Mouse (Mus musculus) ovary, postnatal 36 days (tissue): Measurements from ENCODE around the gene Tgfbr3l.

Experiments
- DNase-seq: peaks from one replicate; pipeline ENCODE4 v3.0.0; 2022; ENCODE audit warnings: low spot score, mixed read lengths

Gene Tgfbr3l

DNA sequence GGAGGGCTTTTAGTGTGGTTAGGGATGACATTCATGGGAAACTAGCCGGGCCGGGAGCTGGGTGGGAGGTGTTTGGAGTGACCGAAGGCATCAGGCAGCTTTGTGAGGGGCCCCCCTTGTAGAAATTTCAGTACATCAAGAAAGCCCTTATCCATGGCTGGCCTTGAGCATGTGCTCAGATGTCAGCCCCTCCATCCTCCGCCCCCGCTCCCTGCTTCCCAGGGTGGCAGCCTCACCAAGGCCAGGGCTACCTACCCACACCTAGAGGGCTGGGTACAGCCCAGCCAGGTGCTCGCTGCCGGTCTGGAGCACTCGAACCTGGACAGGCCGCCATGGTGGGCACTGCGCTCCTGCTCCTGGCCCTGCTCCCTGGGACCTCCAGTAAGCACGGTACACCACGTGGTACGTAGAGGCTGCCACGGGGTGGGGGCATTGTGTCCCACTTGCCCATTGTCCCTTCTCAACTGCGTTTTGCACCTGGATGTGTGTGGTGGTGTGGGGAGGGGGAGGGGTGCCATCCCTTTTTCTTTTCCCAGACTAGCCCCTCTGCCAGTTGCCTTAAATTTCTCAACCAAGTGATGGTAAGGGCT is at the start of gene Tgfbr3l:
Tgfbr3l (plus strand) TSS at position 264 of the 590 bp plus-strand sequence.
- peak; percentile 54 for DNase-seq

DNA sequence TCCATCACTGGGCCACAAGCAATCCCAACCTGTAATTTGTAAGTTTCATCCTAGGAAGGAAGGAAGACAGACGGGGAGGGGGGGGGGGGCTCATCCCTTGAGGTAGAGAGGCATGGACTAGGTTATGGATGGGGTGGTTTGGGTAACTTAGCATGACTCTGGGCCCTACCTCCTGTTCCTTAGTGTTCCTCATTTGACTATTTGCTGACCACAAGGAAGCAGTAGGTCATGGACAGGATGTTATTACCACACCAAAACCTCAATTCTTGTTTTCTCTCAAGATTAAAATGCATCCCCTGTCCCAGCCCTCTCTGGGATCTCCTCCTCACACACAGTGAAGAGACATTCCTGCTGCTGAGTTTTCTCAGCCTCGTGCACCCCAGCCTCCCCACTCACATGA is 46.7 kb upstream of the Tgfbr3l start:
- no peak for DNase-seq

DNA sequence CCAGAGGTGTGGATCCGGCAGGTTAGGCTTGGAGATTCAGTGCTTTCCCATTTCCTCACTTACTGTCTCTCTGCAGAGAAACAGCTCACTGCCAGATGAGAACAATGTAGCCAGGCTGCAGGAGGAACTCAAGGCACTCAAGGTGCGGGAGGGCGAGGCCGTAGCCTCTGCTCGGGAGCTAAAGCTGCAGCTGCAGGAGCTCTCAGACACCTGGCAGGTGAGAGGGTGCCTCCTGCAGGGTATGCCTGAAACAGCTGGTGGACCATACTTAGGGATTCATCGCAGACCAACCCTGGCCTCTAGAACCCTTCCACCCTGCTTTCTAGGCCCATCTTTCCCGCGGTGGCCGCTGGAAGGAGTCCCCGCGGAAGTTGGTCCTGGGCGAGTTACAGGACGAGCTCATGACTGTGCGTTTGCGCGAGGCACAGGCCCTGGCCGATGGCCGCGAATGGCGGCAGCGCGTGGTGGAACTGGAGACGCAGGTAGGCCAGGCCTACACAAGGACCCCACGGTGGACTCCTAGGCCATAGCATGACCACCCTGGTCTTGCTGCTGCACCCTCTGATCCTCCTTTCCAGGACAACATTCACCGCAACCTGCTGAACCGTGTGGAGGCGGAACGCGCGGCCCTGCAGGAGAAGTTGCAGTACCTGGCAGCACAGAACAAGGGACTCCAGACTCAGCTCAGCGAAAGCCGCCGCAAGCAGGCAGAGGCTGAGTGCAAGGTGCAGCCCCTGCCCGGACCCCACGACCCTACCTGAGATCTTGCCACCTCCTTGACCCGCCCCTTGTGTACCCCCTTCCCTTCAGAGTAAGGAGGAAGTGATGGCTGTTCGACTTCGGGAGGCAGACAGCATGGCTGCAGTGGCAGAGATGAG is 42.5 kb upstream of the Tgfbr3l start:
- no peak for DNase-seq

DNA sequence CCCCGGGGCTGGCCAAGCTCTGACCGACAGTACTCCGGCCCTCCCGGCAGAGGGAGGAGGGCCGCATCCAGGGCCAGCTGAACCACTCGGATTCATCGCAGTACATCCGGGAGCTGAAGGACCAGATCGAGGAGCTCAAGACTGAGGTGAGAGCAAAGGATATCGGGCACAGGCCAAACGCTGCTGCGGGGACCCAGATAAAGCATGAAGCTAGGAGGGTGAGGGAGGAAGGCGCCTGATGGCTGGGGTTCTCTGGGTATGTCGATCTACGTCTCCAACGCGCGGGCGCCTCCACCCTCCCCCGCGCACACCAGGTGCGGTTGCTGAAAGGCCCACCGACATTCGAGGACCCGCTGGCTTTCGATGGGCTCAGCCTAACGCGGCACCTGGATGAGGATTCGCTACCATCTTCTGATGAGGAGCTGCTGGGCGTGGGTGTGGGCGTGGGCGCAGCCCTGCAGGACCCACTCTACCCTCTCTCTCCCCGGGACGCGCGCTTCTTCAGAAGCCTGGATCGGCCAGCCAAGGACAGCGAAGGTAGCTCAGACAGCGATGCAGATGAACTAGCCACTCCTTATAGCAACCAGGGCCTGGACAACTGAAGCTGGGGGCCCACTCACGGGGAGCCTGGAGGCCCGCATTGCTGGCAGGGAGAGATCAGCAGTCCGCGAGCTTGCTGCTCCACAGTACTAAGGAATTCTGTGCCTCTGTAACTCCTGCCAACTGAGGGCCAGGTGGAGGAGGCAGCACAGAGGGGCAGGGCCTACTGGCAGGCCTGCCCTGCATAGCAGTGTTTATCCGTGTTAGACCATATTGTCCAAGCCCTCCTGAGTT is 41.6 kb upstream of the Tgfbr3l start:
- DNase-seq, result no peak

DNA sequence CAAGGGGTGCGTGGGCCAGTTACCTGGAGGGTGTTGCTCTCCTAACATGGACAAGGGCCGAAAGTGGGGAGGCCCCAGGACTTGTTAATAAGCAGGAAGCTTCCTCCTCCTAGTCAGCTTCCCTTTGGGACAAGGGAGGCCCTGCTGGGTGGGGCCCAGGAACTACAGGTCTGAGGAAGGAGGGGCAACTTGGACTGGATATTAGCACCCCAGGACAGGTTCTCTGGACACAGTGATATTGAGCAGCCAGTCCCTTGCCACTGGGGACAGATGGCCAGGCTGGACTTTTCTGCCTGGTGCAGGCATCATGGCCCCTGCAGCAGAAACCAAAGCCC is 41.0 kb upstream of the Tgfbr3l start:
- DNase-seq, result no peak

DNA sequence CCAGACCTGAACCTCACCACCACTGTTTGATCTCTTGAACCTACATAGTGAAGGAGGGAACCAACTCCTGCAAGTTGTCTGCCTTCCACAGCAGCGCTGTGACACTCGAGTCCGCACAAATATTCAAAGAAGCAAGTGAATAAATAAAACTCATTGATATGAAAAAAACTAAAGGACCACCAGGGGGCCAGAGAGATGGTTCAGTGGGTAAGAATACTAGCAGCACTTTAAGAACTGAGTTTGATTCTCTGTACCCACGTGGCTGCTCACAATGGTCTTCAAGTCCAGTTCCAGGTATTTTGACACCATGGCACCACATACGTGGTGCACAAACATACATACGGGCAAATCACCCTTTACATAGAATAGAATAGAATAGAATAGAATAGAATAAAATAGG is 36.9 kb upstream of the Tgfbr3l start:
- no peak for DNase-seq

DNA sequence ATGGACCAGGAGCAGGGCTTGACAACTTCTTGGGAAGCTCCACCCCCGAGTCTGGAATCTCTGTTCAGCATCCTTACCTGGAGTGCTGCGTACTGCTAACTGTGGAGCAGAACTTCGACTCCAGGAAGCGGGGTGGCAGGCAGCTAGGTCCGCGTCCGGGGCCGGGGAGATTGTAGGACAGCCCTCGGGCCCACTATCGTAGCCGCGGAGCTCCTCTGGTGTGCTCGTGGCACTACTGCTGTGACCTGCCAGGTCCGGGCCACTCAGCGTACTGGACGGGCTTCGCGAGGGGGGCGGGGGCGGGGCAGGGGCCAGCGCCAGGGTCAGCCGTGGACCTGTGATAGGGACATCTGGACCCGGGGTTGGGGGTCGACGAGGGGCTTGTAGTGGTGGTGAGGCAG is 35.2 kb upstream of the Tgfbr3l start:
- peak; percentile 32 for DNase-seq

DNA sequence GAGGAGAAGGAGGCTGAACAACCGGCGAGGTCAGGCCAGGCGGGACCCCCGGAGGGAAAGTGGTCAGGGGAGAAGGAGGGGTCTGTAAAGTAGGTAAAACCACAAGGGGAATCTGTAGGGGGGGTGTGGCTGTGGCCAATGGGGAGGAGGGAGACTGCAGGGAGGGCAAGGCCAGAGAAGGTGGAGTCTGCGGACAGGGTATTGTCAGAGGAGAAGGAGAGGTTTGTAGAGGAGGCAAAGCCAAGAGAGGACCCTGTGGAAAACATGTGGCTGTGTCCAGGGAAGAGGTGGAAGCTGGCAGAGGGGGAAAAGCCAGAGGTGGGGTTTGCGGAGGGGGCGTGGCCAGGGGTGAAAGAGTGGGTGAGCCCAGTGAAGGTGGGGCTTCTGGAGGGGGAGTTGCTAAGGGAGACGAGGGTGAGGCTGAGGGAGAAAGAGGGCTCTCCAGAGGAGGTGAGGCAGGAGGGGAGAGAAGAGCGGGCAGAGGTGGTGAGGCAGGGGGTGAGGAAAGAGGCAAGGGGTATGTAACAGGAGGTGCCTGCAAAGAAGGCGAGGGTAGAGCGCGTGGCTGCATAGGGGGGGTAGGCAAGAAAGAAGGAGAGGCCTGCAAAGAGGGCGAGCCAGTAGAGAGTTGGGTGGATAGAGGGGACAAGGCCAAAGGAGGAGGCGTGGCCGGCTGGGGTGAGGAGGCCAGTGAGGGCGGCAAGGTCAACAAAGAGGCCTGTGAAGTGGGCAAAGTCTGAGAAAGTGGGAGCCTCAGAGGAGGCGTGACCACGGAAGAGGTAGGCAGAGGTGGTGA is 34.6 kb upstream of the Tgfbr3l start:
- DNase-seq, result peak; percentile 79

DNA sequence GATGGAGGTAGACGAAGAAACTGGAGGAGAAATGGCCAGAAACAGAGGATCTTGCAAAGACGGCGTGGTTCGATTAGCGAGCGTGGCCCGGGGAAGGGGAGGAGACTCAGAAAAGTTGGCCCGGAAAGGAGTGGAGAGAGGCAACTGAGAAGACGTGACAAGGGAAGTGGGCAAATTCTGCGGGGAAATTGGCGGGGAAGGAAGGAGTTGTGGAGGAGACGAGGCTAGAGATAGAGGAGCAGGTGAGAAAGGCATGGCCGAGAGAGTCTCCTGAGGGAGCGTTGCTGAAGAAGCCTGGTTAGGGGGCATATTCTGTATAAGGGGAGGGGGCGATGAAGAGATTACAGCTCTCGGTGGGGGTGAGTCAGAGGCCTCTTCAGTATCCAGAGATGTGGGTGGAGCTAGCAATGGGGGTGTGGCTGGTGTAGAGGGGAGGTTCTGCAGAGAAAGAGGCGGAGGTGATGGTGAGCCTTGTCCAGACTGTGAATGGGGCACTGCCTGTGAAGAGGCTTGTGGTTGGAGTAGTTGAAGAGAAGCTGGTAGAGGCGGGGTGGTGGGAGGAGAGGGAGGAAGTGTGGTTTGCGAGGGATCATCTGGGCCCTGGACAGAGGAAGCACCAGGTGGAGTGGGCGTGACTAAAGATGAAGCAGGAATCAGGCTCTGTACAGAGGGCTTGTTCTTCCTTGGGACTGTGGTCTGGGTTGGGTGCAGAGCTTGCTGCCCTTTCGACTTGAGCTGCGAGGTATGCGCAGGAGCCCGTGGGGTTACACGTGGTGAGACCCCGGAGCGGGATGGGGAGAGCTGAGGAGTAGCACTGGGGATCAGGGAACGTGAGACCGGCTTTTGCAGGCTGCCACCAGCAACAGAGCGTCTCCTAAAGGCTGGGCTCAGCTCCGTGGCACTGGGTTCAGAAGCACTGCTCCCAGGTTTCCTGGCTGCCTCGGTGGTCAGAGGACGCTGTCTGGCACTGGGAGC is 33.7 kb upstream of the Tgfbr3l start:
- DNase-seq, result peak; percentile 57

DNA sequence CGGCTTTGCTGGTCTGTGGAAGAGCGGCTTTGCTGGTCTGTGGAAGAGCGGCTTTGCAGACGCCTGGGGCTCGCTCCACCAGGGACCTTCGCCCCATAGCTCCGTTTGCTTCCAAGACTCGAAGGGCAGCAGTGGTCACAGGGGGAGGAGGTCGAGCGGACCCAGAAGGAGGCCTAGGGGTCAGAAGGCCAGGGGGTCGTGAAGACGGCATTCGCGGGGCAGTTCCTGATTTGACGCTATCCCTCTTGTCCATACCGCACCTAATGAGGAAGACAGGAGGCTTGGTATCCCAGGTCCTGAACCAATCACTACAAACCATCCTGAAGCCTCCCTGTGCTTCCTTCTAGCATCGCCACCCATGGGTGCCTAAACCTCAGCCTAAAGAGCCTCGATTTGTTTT is 31.7 kb upstream of the Tgfbr3l start:
- no peak for DNase-seq

DNA sequence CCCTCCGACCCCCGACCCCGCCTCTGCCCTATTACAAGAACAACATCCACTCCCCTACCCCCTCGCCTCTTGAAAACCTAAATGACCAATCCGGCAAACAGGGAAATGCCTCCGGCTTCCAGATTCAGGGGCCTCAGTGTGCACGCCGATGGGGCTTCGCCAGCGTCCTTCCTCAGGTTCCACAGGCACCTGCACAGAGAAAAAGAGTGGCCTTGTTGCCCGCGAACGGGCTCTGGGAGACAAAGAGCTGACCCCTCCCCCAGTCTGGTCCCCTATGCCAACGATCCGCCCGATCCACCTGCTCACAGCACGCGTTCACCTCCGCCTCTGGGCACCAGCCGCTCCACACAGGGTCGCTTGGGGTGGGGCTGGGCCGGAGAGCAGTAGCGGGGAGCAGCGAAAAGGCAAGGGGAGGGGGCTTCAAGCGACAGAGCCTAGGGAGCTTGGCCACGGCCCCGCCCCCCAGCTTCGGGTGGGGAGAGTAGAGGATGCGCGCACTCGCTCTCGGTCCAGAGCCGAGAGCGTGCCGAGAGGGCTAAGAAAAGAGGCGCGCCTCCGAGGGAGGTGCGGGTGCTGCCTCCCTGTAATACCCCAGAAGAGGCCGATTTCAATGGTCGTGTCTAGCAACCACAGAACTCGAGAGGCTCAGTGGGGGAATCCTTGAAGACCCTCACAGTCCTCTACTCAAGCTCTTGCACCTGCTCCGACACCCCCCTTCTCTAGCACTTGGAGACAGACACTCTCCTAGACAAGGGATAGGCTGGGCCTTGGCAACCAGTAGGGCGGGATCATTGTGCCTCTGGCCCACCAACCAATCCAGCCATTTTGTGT is 31.0 kb upstream of the Tgfbr3l start, which contains the start of gene Prr36:
Prr36 (minus strand) TSS at position 669 of the 831 bp plus-strand sequence.
- peak; percentile 41 for DNase-seq

DNA sequence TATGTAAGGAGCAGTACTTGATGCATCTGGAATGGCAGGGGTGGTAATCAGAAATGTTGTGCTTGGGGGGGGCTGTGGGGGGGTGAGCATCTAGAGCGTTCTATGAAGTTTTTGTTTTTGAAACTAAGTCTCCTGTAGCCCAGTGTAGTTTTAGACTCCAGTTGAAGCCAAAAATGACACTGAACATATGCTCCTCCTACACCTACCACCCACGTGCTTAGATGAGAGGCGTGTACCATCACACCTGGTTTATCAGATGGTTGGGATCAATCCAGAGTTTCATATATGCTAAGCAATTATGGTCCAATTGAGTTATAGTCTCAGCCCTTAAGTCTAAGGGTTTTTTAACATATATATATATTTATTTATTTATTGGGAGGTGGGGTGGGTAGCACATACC is 28.4 kb upstream of the Tgfbr3l start:
- no peak for DNase-seq

DNA sequence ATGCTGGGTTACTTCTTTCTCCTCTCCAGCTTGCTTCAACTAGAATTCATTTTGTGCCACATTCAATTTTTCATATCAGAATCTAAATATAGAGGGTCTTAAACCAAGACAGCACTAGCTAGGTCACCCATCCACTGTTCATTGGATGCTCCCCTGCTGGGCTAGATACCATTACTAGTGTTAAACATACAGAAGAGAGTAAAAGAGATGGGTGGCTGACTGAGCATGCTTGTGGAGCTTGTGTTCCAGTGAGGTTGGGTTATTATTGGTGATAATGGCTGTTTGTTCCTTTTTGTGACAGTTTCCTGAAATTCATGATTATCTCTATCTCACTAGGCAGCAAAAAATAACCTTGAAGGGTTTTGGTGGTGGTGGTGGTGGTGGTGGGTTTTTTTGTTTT is 26.0 kb upstream of the Tgfbr3l start:
- no peak for DNase-seq

DNA sequence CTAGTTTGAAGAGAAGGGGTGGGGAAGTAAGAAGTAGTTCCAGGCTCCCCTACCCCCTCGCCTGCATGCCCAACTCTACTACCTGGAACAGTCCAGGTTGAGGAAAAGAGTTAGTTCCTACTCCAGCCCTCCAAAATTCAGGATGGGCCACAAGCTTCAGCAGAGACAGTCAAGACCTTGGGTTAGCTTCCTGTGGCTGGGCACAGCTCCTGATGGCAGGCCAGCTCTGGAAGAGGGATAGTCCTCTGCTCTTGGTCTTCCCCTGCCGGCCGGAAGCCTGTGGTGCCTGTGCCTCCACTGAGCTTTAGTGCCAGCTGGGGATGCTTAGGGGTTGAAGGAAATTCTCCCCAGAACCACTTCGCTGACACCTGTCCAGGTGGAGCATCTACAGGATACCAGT is 21.7 kb upstream of the Tgfbr3l start:
- DNase-seq, result no peak

DNA sequence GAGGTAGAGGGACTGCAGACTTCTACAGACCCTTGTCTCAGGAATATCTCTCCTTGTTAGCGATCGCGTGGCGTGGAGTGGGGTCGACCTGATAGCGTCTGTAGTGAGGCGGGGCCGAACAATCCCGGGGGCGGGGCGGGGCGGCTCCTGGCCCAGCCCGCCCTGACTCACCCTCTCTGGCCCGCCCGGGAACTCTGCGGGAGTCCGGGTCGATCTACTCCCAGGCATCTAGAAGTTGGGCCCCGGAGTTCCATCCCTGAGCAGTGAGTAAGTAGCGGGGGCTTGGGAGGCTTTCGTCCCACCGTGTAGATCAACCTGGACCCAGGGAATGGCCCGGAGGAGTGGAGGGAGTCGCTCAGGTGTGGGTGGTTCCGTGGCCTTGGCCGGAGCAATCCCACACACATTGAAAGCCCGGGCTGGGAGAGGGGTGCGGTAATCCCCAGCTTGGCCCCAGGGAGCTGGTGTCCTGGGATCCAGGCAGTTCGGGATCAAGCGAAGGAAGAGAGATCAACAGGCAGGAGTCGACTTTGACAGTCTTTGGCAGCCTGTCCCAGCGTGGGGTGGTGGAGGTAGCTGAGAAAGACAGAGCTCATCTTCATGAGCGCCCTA is 21.2 kb upstream of the Tgfbr3l start, which contains the start of gene Lrrc8e:
Lrrc8e (plus strand) TSS at position 89 of the 609 bp plus-strand sequence.
- peak; percentile 60 for DNase-seq

DNA sequence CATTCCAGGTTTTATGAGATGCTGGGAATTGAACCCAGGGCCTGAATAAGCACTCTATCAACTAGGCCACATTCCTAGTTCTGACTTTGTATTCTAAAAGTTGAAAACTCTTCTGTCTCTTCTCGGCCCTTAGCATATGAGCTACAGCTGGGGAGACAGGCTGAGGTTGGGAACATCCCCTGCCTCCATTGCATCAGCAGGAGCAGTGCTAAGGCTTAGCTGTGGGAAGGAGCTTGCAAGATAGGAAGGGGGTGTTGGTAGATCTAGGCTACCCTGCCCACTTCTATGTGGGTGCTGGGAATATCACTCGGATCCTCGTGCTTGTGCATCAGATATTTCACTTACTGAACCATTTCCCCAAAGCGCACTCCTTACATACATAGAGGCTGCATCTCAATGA is 20.1 kb upstream of the Tgfbr3l start:
- no peak for DNase-seq

DNA sequence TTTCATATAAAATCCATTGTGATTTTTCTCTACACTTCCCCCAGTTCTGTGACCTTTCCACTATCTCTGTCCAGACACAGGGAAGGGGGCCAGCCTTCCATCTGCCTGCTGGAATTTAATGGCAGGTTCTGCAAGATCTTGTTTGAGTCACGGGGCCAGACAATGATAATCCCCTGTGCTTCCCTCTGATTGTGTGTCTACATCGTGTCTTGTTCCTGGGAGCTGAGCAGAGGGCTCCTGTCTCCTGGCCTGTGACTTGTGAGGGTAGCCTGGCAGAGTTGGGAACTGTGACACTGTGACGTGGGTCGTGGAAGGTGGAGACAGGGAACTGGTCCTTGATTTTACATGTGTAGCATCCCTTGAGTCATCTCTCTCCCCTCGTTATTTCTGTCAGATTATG is 18.2 kb upstream of the Tgfbr3l start:
- no peak for DNase-seq

DNA sequence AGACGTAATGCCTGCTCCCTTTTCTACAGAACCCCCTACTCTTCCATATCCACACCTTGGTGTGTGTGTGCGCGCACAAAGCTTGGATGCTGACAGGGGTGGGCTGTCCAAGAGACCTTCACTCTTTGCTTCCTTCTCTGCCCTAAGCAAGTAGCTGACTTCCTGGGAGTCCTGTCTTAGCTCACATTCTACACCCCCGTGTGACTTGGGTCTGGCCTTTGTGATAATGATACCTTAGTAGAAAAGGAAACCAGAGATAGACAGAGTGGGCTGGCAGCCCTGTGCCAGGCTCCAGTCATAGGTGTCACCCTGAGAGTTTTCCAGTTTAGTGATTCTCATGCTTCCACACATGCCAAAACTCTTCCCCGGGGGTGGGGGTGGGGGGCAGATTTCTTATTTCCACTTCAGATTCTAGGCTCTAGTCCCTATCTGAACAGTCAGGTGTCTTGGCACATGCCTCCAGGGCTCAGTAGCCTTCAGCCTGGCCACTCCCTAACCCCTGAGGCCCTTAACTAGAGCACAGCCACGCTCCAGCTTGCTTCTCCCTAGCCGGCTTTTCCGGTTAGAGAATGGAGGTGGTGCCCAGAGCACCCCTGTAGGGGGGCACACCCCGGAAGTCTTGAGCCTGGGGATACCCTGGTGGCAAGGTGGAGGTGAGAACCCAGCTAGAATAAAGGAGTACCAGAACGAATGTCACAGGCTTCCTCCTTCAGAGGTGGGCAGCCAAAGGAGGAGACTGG is 17.2 kb upstream of the Tgfbr3l start:
- DNase-seq, result no peak
